Mouse (Mus musculus): ENCODE results near the gene Yy1. TPM values are rescaled to one million over a fixed set of nuclear protein-coding genes. Genes with fewer than 3 reads are reported as not detected.
A peak's percentile ranks its signal among the peaks of the same experiment; 100 is the strongest.

Gene Yy1
- total RNA-seq, 2 experiments from 2014 or later, result 45.0 to 53.7 TPM

DNA sequence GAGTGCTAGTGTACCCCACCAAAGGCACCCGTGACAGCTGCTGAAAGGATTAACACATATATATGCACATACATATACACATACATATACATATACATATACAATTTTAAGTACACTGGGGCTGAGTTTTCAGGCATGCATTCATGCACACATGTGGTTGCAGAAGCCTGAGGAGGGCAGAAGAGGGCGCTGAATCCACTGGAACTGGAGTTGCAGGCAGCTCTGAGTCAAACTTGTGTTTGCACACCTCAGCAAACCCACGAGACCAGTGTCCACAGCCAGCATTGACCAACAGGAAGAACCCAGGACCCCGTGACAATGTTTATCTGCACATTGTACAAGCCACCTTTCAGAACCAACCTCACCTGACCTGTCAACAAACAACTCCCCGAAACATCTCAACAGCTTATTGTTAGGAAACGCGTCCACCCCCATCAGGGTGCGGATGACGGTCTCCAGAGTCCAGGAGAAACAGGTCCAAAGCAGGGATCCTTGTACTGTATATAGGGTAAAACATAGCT lies 32.2 kb upstream of the Yy1 start:
- Histone ChIP-seq H3K27ac (no peak overlapping the region), H3K4me3 (no peak overlapping the region)
- DNase-seq (ENCODE audit: low spot score in 2 of 2), result no peak
- peak; percentile 49 for TF ChIP-seq CTCF (conservative IDR thresholded peaks at IDR 0.05)

DNA sequence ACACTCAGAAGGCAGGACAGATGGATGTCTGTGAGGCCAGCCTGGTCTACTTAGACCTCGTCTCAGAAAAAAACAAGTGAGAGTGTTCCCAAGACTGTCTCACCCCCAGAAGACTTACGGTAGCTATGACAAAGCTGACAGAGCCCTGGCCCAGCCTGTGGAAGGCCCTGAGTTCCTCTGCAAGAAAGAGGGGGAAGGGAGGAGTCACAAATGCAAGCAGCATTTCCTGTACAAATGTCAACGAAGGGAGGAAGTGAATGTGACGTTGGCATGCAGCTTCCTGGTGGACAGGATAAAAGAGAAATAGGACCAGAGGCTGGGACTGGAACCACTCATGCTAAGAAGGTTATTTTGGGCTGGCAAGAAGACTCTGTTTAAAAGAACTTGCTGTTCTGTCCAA lies 31.6 kb upstream of the Yy1 start:
- no peak for DNase-seq (ENCODE audit: low spot score in 2 of 2)
- Histone ChIP-seq H3K4me3 (no peak overlapping the region), H3K27ac (no peak overlapping the region)
- TF ChIP-seq CTCF (conservative IDR thresholded peaks at IDR 0.05), result no peak

DNA sequence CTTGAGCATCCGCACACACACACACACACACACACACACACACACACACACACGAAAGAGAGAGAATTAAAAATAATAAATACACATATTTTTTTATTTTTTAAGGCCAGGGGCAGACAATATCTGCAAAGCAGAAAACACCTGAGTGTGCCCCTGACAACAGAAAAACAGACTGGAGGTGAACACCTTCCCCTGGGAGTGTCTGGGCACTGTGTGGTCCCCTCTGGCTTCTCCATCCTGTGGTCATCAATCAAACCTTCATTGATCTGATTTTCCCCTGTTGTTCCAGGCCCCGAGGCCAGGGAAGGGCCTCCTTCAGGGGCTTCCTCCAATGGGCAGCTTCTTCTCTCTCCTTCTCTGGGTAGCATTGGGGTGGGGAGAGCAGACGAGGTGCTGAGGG lies 31.1 kb upstream of the Yy1 start:
- H3K4me3 ChIP-seq, result no peak overlapping the region
- TF ChIP-seq CTCF (conservative IDR thresholded peaks at IDR 0.05), result no peak
- DNase-seq (ENCODE audit: low spot score in 2 of 2), result no peak
- H3K27ac ChIP-seq, result no peak overlapping the region

DNA sequence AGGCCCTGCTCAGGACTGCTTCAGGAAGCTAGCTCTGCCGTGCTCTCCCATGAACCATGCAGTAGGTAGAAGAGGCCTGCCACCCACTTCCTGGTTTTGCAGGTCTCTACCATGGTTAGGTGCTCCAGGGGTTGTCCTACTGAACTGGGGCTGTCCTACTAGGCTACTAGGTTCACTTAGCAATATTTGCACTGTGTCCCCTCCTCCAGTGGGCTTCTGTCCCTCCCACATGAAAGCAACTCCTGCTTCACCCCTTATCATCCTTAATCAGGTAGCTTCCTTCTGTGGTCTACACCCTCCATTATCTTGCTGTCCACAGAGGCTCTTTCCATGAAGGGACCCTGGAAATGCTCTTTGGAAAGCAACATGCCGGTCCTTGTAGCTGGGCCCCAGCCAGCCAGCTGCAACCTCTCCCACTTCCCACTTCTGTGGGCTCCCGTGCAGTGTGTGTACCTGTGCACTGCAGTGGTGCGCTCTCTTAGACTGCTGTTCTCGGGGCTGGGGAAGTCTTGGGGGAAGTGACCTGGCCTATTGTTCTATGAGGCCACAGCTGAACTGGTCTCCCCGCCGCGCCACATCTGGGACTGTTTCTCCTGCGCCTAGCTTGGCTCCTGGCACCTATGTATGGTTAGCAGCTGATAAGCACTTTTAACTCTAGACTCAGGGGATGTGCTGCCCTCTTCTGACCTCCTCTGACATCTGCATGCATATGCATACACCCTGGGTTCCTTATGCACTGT lies 29.5 kb upstream of the Yy1 start:
- DNase-seq (ENCODE audit: low spot score in 2 of 2), result no peak
- Histone ChIP-seq H3K4me3 (no peak overlapping the region), H3K27ac (no peak overlapping the region)
- TF ChIP-seq CTCF (conservative IDR thresholded peaks at IDR 0.05), result peak; percentile 55

DNA sequence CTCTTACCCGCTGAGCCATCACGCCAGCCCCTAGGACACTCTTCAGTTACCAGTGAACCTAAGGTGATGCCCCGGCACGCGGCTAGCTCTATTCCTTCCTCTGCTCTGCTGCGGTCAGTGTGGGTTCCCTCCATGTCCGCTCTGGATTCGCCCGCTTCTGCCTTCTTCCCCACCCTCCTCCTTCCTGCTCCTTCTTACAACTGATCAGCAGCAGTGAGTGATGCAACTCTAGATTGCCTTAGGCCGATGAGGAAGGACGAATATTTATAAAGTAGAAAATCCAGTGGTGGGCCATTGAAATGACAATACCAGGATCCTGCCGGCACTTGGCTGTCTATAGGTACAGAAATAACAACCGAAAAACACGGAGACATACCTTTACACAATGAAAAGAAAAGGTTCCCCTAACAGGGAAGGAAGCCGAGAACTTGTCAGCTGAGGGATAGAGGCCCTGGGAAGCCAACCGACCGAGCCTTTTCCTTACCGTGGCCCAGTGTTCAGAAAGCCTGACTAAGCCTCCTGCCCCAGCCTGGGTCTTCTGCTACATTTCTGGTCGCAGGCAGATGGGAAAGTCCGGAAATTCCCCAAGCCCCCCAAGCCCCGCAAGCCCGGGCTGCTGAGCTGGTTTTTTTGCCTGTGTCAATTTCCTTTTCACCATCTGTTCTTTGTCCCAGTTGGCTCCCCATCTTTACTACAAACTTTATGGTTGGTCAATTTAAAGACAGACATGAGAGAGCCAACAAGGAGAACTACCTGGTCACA lies 27.7 kb upstream of the Yy1 start:
- Histone ChIP-seq H3K27ac (peak overlapping the region; percentile 64), H3K4me3 (peak overlapping the region; percentile 41)
- TF ChIP-seq CTCF (conservative IDR thresholded peaks at IDR 0.05), result no peak
- no peak for DNase-seq (ENCODE audit: low spot score in 2 of 2)

DNA sequence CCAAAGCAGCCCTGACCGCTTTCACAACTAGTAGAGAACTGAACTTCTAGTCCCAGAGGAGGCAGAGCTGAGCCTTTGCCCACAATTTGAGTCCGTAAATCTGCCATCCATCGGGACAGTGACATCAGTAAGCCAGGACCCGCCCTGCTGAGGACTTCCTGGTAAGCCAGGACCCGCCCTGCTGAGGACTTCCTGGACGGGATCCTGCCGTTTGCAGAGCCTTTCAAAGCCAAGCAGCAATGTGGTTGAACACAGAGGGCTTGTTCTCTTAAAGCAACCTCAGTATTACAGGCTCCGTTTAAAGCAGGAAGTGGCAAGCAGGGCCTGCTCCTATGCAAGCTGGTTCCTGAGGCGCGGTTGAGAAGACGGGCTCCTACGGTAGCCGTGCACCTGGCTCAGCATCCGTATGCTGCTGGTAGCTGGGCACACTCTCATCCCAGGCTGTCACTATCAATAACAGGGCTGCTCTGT lies 27.0 kb upstream of the Yy1 start:
- peak overlapping the region; percentile 41 for H3K4me3 ChIP-seq
- no peak for DNase-seq (ENCODE audit: low spot score in 2 of 2)
- TF ChIP-seq CTCF (conservative IDR thresholded peaks at IDR 0.05), result no peak
- H3K27ac ChIP-seq, result peak overlapping the region; percentile 64

DNA sequence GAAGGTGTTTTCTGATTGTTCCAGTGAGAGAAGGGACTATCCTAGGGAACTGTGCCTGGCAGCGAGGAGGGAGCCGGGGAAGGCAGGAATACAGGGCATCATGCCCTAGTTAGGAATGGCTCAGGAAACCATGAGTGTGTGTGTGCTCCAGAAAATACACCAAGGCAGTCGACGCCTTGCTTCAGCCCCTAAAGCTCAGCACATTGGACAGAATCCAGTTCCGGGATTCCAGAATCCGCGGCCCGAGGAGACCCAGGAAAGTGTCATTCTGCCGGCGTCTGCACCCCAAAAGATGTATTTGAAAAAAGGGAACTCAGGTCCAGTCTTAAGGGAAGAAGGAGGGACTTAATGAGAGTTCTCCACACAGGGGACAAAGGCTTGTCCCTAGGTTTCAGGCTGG lies 26.5 kb upstream of the Yy1 start:
- no peak for DNase-seq (ENCODE audit: low spot score in 2 of 2)
- TF ChIP-seq CTCF (conservative IDR thresholded peaks at IDR 0.05), result no peak
- Histone ChIP-seq H3K4me3 (peak overlapping the region; percentile 41), H3K27ac (peak overlapping the region; percentile 64)

DNA sequence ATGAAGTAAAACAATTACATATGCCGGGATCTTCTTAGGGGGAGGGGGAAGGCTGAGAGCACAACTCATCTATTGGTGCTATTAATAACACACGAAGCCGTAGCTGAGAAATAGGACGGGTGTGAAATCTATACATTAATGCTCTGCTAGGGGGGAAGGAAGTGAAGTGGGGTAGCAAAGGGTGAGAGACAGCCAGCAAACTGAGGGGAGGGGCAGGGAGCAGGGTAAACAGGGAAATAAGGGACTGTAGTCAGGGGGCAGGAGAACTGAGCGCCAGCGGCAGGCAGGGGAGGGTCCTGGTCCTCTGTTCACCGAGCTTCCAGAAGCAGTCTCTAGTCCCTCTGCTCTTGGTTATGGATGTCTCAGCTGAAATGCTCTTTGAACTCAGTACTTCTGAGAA lies 25.9 kb upstream of the Yy1 start:
- H3K27ac ChIP-seq, result no peak overlapping the region
- no peak for TF ChIP-seq CTCF (conservative IDR thresholded peaks at IDR 0.05)
- no peak for DNase-seq (ENCODE audit: low spot score in 2 of 2)
- no peak overlapping the region for H3K4me3 ChIP-seq

DNA sequence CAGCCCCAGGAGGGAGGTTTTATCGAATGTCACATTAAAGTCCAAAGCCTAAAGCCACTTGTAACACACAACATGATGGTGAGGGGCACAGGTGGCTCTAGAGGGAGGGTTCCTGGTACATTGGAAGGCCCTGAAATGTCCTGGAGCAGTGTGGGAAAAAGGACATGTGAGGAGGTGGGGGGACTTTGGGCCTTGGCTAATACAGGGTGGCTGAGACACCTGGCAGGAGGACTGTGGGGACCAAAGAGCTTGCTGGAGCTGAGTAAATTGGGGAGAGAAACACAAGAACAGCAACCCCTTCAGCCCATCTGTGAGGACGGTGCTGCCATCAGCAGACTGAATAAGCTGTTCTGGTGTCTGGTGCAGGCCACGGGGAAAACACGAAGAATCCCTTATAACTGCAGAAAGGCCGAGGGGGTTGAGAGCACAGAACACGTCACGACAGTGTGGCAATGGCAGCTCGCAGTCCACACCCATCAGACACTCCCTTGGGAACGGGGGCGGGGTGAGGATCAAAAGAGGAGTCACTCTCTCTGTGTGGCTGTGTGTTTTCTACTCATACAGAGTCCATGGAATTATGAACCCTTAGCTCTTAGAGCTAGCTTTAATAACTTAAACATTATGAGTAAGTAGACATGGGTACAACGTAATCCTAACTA lies 24.4 kb upstream of the Yy1 start:
- no peak for TF ChIP-seq CTCF (conservative IDR thresholded peaks at IDR 0.05)
- no peak overlapping the region for H3K4me3 ChIP-seq
- H3K27ac ChIP-seq, result no peak overlapping the region
- DNase-seq (ENCODE audit: low spot score in 2 of 2), result no peak

DNA sequence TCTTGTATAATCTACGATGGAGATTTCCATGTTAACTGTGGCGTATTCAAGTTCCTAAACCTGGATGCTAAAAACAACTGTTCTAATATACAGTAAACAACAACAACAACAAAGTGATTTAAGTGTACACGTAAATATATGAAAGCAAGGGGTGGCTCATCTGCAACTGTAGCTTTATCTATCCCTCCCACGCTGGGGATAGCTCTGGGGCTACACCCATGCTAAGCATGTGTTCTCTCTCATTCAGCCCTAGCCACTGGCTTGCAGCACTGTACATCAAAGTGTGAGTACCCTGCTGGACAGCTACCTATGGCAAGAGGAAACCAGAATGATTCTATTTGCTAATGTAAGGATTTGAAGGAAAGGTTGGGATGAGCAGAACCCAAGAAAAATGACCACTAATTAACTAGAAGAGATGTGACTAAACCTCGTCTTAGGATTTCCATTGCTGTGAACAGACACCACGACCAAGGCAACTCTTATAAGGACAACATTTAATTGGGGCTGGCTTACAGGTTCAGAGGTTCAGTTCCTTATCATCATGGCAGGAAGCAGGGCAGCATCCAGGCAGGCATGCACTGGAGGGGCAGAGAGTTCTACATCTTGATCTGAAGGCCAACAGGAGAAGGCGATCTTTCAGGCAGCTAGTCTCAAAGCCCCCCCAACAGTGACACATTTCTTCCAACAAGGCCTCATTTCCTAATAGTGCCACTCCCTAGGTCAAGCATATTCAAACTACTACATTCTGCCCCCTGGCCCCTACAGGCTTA lies 12.5 kb upstream of the Yy1 start:
- H3K4me3 ChIP-seq, result no peak overlapping the region
- DNase-seq (ENCODE audit: low spot score in 2 of 2), result no peak
- H3K27ac ChIP-seq, result no peak overlapping the region
- TF ChIP-seq CTCF (conservative IDR thresholded peaks at IDR 0.05), result no peak

DNA sequence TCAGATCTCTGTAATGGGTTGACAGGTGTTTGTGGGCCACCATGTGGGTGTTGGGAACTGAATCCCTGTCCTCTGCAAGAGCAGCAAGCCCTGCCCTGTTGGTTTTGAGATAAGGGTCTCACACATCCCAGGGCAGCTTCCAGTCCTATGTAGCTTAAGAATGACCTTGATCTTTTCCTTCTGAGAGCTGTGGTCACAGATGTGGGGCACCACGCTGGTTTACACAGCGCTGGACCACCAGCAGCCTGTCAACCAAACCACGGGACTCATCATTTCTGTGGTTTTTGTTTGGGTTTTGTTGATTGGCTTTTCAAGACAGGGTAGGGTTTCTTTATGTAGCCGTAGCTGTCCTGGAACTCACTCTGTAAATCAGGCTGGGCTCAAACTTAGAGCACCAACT lies 7.6 kb upstream of the Yy1 start:
- Histone ChIP-seq H3K27ac (no peak overlapping the region), H3K4me3 (no peak overlapping the region)
- TF ChIP-seq CTCF (conservative IDR thresholded peaks at IDR 0.05), result no peak
- no peak for DNase-seq (ENCODE audit: low spot score in 2 of 2)

DNA sequence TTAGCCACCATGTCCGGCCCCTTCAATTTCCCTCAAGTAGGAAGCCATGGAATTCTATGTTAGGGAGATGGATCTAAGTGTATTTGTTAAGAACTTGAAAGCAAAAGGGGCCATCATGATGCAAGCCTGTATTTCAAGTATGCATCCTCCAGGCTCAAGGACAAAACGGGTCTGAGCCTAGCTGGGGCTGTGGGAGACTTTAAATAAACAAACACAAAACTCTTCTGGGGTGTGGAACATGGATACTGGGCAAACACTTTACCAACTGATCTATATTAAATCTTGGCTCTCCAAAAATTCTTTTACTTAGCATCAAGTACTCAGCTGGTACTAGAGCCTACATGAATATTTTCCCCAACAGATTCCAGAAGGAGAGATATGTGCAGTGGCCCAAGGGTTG lies 5.4 kb upstream of the Yy1 start:
- no peak for DNase-seq (ENCODE audit: low spot score in 2 of 2)
- Histone ChIP-seq H3K4me3 (no peak overlapping the region), H3K27ac (no peak overlapping the region)
- no peak for TF ChIP-seq CTCF (conservative IDR thresholded peaks at IDR 0.05)
